Mouse (Mus musculus): ENCODE measurements at regions not wholly inside any gene's neighbourhood (a gene's known extent, or its start where the extent isn't known, plus 50 kb on each side); places are given as distances from the start of the nearest gene placed in this dataset.
"Not testable (repeated sequence)": the region's sequence is repeated elsewhere in the genome, so short reads cannot be mapped to it uniquely, and the experiment has no call there.

GRCm38 (mm10) chr5:148794465-148794864 lies 134.7 kb downstream of the Katnal1 start:
- Histone ChIP-seq H3K36me3 (ENCODE audit: control insufficient read depth, insufficient read depth, low read length) (no peaks in the 10 kb centered on the region), H3K4me1 (ENCODE audit: control insufficient read depth, insufficient read depth, insufficient read length) (no peaks in the 10 kb centered on the region; the same call in 1 of the 2 replicates), H3K27ac (ENCODE audit: insufficient read depth, low read length) (no peak overlapping the region), H3K27me3 (ENCODE audit: control insufficient read depth, insufficient read depth, low read length) (no peaks in the 10 kb centered on the region), H3K4me3 (ENCODE audit: extremely low read depth, insufficient read depth, insufficient read length) (no peak overlapping the region)
- 26% methylated on average over 15 of the region's 15 CpGs for WGBS
- TF ChIP-seq CTCF (IDR thresholded peaks at IDR 0.05; ENCODE audit: extremely low read depth, insufficient read depth, insufficient read length, insufficient replicate concordance), result peak; percentile 77; the same call in 1 of the 2 replicates
- TF ChIP-seq POLR2A (IDR thresholded peaks at IDR 0.05; ENCODE audit: low read depth, low read length), result no peak
- peak in 1 of 2 experiments; percentile 53 for DNase-seq (ENCODE audit: low read depth in 1 of 2, low spot score in 2 of 2)

GRCm38 (mm10) chr5:148792736-148793440 lies 136.2 kb downstream of the Katnal1 start:
- H3K4me1 ChIP-seq (ENCODE audit: control insufficient read depth, insufficient read depth, insufficient read length), result no peaks in the 10 kb centered on the region; the same call in 1 of the 2 replicates
- TF ChIP-seq POLR2A (IDR thresholded peaks at IDR 0.05; ENCODE audit: low read depth, low read length), result no peak
- peak; percentile 90; the same call in 1 of the 2 replicates for TF ChIP-seq CTCF (IDR thresholded peaks at IDR 0.05; ENCODE audit: extremely low read depth, insufficient read depth, insufficient read length, insufficient replicate concordance)
- H3K27ac ChIP-seq (ENCODE audit: insufficient read depth, low read length), result no peak overlapping the region
- H3K27me3 ChIP-seq (ENCODE audit: control insufficient read depth, insufficient read depth, low read length), result no peaks in the 10 kb centered on the region
- H3K4me3 ChIP-seq (ENCODE audit: extremely low read depth, insufficient read depth, insufficient read length), result no peak overlapping the region
- DNase-seq (ENCODE audit: low read depth in 1 of 2, low spot score in 2 of 2), result peak; percentile 46 to 73
- no peaks in the 10 kb centered on the region for H3K36me3 ChIP-seq (ENCODE audit: control insufficient read depth, insufficient read depth, low read length)
- 14% methylated on average over 14 of the region's 14 CpGs for WGBS

- no peak overlapping the region for H3K27ac ChIP-seq (ENCODE audit: insufficient read depth, low read length)
- H3K4me3 ChIP-seq (ENCODE audit: extremely low read depth, insufficient read depth, insufficient read length), result no peak overlapping the region
- H3K4me1 ChIP-seq (ENCODE audit: control insufficient read depth, insufficient read depth, insufficient read length), result no peaks in the 10 kb centered on the region; the same call in 1 of the 2 replicates
- no peaks in the 10 kb centered on the region for H3K27me3 ChIP-seq (ENCODE audit: control insufficient read depth, insufficient read depth, low read length)
- H3K36me3 ChIP-seq (ENCODE audit: control insufficient read depth, insufficient read depth, low read length), result no peaks in the 10 kb centered on the region
- DNase-seq (ENCODE audit: low read depth in 1 of 2, low spot score in 2 of 2), result no peak
- WGBS, result 41% methylated on average over 6 of the region's 6 CpGs
- TF ChIP-seq CTCF (IDR thresholded peaks at IDR 0.05; ENCODE audit: extremely low read depth, insufficient read depth, insufficient read length, insufficient replicate concordance) (no peak), POLR2A (IDR thresholded peaks at IDR 0.05; ENCODE audit: low read depth, low read length) (no peak)
Measured at GRCm38 (mm10) chr5:148791651-148792050, 137.5 kb downstream of the Katnal1 start.

GRCm38 (mm10) chr5:148790343-148790742 lies 138.8 kb downstream of the Katnal1 start:
- not testable (repeated sequence) for DNase-seq (ENCODE audit: low read depth in 1 of 2, low spot score in 2 of 2); H3K27ac ChIP-seq (ENCODE audit: insufficient read depth, low read length); H3K27me3 ChIP-seq (ENCODE audit: control insufficient read depth, insufficient read depth, low read length); H3K4me3 ChIP-seq (ENCODE audit: extremely low read depth, insufficient read depth, insufficient read length); H3K4me1 ChIP-seq (ENCODE audit: control insufficient read depth, insufficient read depth, insufficient read length); H3K36me3 ChIP-seq (ENCODE audit: control insufficient read depth, insufficient read depth, low read length)
- WGBS, result 76% methylated on average over 6 of the region's 6 CpGs

GRCm38 (mm10) chr5:148789823-148790222 lies 139.3 kb downstream of the Katnal1 start:
- H3K4me3 ChIP-seq (ENCODE audit: extremely low read depth, insufficient read depth, insufficient read length), result no peak overlapping the region
- H3K27me3 ChIP-seq (ENCODE audit: control insufficient read depth, insufficient read depth, low read length), result no peaks in the 10 kb centered on the region
- H3K27ac ChIP-seq (ENCODE audit: insufficient read depth, low read length), result no peak overlapping the region
- TF ChIP-seq CTCF (IDR thresholded peaks at IDR 0.05; ENCODE audit: extremely low read depth, insufficient read depth, insufficient read length, insufficient replicate concordance), result no peak
- TF ChIP-seq POLR2A (IDR thresholded peaks at IDR 0.05; ENCODE audit: low read depth, low read length), result no peak
- DNase-seq (ENCODE audit: low read depth in 1 of 2, low spot score in 2 of 2), result no peak
- H3K36me3 ChIP-seq (ENCODE audit: control insufficient read depth, insufficient read depth, low read length), result no peaks in the 10 kb centered on the region
- no peaks in the 10 kb centered on the region; the same call in 1 of the 2 replicates for H3K4me1 ChIP-seq (ENCODE audit: control insufficient read depth, insufficient read depth, insufficient read length)
- 86% methylated on average over 5 of the region's 5 CpGs for WGBS

GRCm38 (mm10) chr5:148789147-148789566 lies 140.0 kb downstream of the Katnal1 start:
- no peak overlapping the region for H3K27ac ChIP-seq (ENCODE audit: insufficient read depth, low read length)

GRCm38 (mm10) chr5:148788690-148789089 lies 140.4 kb downstream of the Katnal1 start:
- DNase-seq (ENCODE audit: low read depth in 1 of 2, low spot score in 2 of 2), result no peak
- WGBS, result 94% methylated on average over 8 of the region's 8 CpGs
- no peak overlapping the region for H3K27ac ChIP-seq (ENCODE audit: insufficient read depth, low read length)

More at GRCm38 (mm10) chr5:148789147-148789566, 140.0 kb downstream of the Katnal1 start:
- 69% methylated on average over 6 of the region's 6 CpGs for WGBS
- Histone ChIP-seq H3K27me3 (ENCODE audit: control insufficient read depth, insufficient read depth, low read length) (no peaks in the 10 kb centered on the region), H3K4me1 (ENCODE audit: control insufficient read depth, insufficient read depth, insufficient read length) (no peaks in the 10 kb centered on the region; the same call in 1 of the 2 replicates), H3K36me3 (ENCODE audit: control insufficient read depth, insufficient read depth, low read length) (no peaks in the 10 kb centered on the region), H3K4me3 (ENCODE audit: extremely low read depth, insufficient read depth, insufficient read length) (no peak overlapping the region)
- DNase-seq (ENCODE audit: low read depth in 1 of 2, low spot score in 2 of 2), result no peak
- no peak for TF ChIP-seq POLR2A (IDR thresholded peaks at IDR 0.05; ENCODE audit: low read depth, low read length)
- no peak for TF ChIP-seq CTCF (IDR thresholded peaks at IDR 0.05; ENCODE audit: extremely low read depth, insufficient read depth, insufficient read length, insufficient replicate concordance)

More at GRCm38 (mm10) chr5:148788690-148789089, 140.4 kb downstream of the Katnal1 start:
- H3K4me1 ChIP-seq (ENCODE audit: control insufficient read depth, insufficient read depth, insufficient read length), result no peaks in the 10 kb centered on the region; the same call in 1 of the 2 replicates
- no peak overlapping the region for H3K4me3 ChIP-seq (ENCODE audit: extremely low read depth, insufficient read depth, insufficient read length)
- no peak for TF ChIP-seq POLR2A (IDR thresholded peaks at IDR 0.05; ENCODE audit: low read depth, low read length)
- H3K27me3 ChIP-seq (ENCODE audit: control insufficient read depth, insufficient read depth, low read length), result no peaks in the 10 kb centered on the region
- H3K36me3 ChIP-seq (ENCODE audit: control insufficient read depth, insufficient read depth, low read length), result no peaks in the 10 kb centered on the region

Measured in spleen, adult 2 months (tissue).